Mouse (Mus musculus) adrenal gland, postnatal 4 days (tissue): ENCODE measurements around the gene Zscan10. TPM values are rescaled to one million over a fixed set of nuclear protein-coding genes. Genes with fewer than 3 reads are reported as not detected.
"Not testable (repeated sequence)": the region's sequence is repeated elsewhere in the genome, so short reads cannot be mapped to it uniquely, and the experiment has no call there.

ENCODE experiments used
- DNase-seq, 2 experiments: peaks; one replicate each; pipeline ENCODE4 v3.0.0; 2021 to 2022; ENCODE audit warnings: low spot score in 2 of 2, mixed read lengths in 2 of 2
- total RNA-seq, 2 experiments: library from RNA; stranded (reverse); gene quantifications; 2 replicates each; pipeline ENCODE4 v1.2.3; 2021

Zscan10 gene
- total RNA-seq, 2 experiments from 2014 or later = not detected

DNA sequence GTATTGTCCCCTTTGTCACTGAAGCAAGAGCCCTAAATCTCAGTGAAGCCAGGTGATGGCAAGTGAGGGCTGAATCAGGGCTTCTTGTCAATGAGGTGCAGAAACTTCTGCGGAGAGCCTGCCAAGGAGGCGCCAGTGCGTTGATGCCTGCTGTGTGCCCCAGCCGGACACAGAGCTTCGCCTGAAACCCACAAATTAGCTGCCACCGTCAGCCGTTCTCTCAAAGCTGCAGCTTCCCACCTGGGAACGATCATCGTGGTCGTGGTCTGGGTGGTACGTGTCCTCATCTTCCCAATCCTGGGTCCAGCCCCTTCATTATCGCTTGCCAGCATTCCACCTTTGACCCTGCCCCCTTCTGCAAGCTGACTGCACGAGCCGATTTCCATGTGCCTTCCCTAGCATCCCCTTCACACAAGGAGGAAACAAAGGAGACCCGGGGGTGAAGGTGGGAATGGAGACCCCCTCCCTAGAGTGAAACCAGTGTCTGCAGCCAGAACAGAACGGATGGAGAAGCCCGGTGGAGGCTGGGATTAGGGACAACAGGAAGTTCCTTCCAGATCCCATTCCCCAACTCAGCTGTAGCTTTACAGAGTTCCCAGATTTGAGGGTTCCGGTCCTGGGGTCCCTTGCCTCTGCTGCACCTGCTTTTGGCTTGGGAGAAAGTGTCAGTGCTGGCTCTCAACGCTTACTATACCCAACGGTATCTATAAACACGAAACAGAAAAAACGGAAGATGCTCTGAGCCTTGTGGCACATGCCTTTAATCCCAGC is 14.8 kb upstream of the Zscan10 start:
- DNase-seq = peak in 1 of 2 experiments; percentile 46

DNA sequence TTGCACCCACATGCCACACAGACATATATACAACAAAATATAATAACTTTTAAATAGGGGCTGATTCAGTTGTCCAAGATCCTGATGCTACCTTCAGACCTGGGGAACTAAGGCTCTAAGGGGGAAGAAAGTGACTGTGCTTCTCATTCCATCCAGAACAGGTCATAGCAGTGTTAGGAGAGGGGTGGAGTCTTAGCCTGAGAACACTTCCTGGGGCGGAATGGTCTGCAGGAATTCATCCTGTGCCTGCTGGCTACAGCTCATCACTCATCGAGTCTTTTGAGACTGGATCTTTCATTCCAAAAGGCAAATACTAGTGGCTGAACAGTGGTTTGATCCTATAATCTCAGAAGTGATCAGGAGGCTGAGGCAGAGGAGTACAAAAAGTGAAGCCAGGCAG is 13.4 kb upstream of the Zscan10 start:
- DNase-seq = no peak

DNA sequence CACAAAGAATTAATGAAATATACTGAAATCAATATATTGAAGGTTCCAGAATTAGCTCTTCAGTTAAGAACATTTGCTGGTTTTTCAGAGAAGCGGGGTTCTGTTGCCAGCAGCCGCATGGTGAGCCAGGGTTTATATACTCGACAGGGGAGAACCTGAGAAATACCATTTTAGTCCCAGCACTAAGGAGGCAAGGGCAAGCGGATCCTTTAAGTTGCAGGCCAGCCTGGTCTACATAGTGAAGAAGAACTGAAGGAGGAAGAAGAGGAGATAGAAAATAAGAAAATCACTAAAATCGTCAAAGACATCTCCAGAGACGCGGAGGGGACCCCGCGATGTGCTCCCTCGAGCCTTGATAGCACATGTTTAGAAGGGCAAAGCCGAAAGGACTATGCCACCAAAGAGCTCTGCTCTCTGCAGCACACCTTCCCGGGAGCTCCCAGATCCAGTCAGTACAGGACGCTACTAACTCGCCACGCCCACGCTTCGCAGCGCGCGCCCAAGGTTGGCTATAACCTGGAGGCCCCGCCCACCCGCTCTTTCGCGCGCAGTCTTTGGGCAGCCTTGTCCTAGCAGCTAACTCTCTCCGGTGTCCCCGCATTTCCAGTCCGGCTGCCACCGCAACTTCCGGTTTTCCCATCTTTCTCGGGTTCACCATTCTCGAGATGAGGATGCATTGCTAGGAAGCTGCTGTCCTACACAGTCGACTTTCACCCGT is 8.3 kb upstream of the Zscan10 start:
- peak; percentile 83 to 86 for DNase-seq

DNA sequence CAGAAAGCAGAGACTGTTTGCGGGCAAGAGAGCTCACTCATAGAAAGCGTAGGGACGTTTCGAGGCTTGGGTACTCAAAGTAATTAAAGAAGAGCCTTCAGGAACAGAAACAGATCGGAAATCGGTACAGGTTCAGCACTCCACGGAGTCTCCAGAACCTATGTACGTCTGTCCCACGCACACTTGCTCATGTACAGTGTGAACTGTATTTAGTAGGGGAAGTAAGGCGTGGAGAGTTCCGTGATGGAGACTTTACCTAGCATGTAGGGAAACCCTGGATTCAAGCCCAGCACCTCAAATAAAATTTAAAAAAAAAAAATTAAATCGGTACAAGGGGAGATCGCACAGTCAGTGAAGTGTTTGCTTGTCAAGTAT is 7.7 kb upstream of the Zscan10 start:
- no peak for DNase-seq

DNA sequence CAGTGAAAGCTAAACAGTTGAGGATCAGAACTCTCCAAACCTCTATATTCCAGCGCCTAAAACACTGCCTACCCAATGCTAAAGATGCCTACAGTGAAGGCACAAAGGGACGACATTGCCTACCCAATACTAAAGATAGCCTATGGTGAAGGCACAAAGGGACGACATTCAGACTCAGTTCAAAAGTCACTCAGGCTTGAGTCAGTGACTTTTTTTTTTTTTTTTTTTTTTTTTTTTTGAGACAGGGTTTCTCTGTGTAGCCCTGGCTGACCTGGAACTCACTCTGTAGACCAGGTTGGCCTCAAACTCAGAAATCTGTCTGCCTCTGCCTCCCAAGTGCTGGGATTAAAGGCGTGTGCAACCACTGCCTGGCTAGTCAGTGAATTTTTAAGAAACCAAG is 5.5 kb upstream of the Zscan10 start:
- DNase-seq = not testable (repeated sequence)

DNA sequence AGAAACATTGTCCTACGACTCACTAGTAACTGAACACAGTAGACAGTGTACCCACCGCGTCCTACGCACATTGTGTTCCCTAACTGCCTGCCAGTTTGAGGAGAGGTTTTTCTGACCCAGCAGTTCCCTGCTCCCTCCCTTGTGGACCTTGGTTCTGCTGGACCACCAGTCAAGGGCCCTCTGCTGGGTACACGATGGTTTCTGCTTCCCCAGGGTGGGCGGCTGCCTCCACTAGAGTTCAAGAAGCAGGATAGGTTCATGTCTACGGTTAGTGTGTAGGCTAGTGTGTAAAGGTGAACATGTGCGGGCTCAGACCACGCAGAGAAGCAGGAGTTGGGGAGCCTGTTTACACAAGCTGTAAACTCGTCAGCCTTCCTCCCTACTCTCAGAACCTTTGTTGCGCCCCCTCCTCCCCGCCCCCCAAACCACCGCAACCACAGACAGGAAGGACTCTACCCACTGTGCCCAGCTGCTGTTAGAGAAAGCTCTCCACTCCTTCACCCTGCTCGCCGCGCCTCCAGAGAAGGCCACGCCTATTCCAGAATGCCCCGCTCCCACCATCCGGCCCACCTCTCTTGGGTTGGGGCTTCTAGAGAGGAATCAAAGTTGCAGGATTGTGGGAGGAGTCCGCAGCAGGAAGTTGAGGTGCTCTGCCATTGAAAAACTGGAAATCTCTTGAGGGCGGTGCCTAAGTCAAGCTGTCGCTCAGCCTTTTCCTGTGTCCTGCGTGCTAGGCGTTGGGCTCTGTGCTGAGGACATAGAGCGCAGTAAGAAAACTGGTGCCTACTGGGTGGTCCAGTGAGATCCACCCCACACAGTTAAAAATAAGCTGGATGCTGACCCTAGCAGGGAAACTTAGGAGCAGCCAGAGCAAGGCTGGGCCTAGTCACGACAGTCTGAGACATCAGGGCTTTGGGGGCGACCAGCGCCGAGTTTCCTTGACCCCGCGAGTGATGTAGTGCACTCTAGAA is 1.8 kb upstream of the Zscan10 start, which contains the start of gene Zfp13:
TSS of gene Zfp13 (minus strand) at position 906 of the 971 bp plus-strand sequence.
- DNase-seq = peak; percentile 49 to 81

DNA sequence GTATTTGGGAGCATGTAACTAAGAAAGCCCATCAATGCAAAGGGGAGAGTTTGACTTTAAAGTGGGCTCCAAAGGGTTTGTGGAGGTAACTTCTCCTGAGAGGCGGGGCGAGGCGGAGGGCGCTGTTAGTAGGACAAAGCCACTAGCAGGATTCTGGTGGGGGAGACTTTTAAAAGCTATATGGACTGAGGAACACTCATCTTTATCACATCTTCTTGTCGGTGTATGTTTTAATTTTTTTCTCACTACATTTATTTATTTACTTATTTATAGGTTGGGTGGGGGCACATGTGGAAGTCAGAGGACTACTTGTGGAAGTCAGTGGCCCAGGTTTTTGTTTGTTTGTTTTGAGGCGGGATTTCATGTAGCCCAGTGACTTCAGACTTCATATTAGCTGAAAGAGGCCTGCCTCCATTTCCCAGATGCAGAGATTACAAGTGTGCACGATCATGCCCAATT is 1.0 kb upstream of the Zscan10 start:
- DNase-seq = no peak

DNA sequence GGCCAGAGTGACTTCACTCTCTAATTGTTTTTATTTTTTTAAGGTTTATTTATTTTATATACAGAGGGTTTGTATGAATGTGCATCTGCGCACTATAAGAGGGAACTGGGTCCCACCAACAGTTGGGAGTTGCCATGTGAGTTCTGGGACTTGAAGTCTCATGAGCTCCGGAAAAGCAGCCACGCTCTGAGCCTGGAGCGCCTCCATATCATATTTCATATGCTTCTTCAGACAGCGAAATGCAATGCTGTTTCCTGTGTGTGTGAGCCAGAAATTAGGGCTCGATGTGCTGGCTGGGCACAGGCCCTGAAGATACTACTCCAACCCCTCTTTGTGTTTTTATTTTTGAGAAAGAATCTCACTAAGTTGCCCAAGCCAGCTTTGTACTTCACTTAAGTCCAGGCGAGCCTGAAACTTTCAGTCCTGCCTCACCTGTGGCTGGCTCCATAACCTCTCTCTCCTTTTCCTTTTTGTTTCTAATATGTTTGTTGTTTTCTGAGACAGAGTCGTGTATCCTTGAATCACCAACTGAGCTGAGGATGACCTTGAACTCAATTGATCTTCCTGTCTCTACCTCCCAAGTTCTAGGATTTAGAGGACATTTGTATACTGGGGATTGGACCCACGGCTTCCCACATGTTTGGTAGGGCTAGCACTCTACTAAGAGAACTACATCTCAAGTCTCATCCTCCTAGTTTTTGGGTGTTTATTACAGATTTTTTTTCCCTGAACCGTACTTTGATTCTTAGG is 1.4 kb downstream of the Zscan10 start:
- no peak for DNase-seq

DNA sequence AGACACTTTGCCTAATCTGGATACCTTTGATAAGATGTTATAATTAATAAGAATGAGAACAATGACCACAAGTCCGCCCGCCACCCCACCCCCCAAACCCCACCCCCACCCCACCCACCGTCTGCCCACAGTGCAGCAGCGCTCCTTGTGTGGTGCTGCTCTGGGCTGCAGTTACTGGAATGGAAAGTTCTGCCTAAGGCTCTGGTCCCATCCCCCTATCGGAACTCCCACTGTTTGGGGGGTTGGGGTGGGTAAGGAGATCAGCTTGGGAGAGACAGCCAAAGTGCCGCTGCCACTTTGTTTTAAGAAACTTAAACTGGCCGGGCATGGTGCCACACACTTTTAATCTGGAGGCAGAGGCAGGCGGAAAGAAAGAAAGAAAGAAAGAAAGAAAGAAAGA is 2.4 kb downstream of the Zscan10 start:
- DNase-seq = no peak

DNA sequence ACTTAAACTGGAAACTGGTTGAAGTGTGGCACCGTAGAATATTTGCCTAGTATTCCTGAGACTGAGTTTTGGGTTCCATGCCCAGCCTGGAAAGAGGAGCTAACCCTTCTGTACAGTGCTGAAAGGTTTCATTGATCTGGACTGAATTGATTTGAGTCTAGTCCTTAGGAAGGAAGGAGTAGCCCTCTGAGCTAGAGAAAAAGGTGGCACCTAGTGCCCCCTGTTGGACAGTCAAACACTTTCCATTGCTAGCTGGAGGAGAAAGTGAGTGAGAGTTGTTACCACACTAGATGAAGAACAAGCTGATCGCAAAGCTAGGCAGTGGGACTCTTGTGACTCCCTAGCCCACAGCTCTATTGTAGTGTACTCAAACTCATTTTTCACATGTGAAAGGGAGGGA is 2.9 kb downstream of the Zscan10 start:
- no peak for DNase-seq

DNA sequence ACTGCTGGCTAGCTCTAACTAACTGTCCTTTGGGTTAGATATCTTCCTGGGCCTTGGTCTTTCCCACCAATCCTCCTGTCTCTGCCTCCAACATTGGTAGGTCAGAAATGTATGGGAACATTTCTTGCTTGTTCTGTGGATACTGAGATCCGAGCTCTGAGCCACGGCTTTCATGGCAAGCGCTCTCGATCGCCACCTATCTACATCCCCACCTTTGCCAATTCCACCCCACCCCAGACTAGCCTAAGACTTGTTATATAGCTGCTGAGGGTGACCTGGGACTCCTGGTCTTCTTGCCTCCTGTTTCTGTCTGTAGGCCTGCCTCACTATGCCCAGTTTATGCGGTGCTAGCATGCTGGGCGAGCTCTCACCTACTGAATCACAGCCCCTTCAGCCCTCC is 3.7 kb downstream of the Zscan10 start:
- no peak for DNase-seq

DNA sequence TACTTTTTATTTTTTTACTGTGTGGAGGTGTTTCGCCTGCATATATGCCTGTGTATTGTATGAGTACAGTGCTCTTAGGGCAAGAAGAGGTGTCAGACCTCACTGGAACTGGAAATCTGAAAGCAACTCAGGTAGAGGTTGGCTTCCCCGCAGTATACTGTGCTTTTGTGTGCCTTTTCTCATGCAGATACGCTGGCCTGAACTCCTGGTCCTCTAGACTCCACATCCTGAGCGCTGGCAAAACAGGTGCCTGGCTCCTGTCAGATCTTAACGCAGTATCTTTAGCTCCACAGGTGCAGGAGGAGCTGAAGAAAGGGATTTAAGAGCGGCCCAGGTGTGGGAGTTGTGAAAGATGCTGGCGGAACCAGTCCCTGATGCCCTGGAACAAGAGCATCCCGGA is 4.6 kb downstream of the Zscan10 start:
- no peak for DNase-seq

DNA sequence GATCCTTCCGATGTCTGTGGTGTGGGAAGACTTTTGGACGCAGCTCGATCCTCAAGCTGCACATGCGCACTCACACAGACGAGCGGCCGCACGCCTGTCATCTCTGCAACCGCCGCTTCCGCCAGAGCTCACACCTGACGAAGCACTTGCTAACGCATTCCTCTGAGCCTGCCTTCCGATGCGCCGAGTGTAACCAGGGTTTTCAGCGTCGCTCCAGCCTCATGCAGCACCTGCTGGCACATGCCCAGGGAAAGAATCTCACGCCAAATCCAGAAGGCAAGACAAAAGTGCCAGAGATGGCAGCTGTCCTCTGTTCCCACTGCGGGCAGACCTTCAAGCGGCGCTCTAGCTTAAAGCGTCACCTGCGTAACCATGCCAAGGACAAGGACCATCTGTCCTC is 9.0 kb downstream of the Zscan10 start:
- DNase-seq = no peak

DNA sequence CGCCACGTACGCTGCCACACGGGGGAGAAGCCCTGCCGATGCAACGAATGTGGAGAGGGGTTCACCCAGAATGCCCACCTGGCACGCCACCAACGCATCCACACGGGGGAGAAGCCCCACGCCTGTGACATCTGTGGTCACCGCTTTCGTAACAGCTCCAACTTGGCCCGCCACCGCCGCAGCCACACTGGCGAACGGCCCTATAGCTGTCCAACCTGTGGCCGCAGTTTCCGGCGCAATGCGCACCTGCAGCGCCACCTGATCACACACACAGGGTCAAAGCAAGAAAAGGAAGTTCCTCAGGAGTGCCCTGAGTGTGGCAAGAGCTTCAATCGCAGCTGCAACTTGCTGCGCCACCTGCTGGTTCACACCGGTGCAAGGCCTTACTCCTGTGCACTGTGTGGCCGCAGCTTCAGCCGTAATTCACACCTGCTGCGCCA is 9.7 kb downstream of the Zscan10 start:
- peak in 1 of 2 experiments; percentile 26 for DNase-seq

DNA sequence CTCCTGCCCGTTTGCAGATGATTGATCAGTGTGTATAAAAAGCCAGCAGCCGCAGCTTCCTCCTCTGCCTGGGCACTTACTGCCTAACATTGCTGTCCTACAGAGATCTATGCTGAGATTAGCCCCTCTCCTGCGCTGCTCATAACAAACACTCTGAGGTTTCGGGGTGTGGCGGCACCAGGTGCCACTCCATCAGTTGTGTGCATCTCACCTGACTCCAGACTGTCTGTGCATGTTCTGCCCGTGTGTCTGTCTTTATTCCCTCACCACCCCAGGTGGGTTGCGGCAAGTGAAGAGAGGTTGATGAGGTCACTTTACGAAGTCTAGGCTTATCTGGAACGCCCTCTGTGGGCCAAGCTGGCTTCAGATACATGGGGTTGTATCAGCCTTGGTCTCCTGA is 16.4 kb downstream of the Zscan10 start:
- DNase-seq = no peak

DNA sequence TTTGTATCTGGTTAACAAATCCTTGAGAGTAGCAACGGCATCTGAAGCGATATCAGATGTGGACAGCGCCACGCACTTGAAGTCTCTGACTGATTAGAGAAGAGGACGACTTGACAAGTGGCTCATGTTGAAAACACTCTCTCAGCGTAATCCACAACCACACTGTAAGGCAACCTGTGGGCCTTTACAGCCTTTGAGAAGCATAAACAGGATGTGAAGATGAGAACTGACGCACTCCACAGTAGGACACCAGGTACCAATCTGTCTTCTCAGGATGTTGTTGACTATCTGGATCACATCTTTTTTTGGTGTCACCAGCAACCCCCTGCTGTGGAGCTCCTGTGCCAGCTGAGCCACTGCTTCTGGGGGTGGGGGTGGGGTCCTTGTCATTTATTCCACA is 19.7 kb downstream of the Zscan10 start:
- no peak for DNase-seq

DNA sequence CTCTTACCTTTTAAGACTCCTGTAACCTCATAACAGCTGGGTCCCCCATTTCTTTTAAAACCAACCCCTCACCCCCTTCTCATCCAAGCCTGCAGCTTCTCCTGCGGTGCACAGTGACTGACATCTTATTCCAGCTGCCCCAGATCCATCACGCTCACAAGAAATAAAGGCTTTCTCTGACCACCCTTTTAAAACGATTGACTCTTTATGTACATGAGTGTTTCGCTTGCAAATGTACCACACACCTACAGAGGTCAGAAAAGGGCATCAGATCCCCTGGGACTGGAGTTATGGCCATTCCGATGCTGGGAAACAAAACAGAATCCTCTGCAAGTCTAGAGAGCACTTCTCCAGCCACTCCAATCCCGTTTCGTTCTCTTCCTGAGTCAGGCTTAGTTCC is 27.2 kb downstream of the Zscan10 start:
- no peak for DNase-seq

DNA sequence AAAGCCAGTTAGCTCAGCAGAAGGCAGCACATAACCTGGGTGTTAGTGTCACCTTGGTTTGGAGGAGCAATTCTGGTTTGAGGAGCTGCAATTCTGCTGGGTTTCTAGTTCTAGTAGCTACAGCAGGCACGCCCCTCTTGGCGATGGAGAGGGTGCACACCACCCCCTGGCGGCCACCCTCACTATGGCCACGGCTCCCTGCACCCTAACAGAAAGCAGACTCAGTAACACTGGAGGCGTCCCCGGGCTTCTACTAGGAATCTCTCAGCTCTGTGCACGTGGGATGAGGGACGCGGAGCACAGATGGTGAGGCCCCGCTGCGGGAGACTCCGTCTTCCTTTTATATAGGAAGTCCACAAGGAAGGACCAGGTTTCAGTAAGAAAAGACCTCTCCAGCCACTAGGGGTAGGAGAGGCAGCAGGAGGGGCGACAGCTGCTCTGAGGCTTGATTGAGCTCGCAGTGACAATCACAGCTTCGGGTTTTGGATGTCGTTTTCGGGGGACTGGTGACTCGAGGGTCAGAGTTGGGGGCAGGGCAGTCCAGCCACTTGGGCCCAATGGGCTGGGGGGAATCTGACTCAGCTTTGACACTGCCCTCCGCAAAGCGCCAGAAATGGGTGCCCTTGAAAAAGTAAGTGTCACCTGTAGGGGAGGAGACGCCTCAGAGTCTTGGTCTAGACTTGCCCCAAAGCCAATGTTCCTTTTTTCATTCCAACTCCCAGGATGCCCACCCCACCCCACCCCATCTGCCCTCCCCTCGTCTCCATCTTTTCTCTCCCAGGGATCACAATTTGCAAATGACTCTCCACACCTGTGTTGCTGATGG is 29.8 kb downstream of the Zscan10 start:
- DNase-seq = peak; percentile 60 to 68

DNA sequence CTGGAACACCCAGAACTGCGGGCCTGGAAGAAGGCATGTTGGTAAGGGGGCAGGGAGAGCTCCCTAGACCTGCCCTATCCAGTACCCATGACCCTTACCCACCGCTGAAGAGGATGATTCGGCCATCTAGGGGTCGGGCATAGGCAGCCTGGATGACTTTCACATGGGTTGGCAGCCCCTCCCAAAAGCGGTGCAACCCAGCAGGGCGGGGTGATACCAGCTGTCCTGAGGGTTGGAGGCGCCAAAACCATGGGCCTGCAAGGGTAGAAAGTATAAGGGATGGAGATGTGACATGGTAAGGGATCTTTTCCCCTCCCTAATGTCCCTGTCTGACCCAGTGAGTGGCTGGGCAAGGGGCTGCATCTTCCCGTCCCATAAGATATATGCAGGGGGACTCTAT is 30.6 kb downstream of the Zscan10 start:
- no peak for DNase-seq
